Mouse (Mus musculus) E14TG2a.4 (cell line): ENCODE data around the gene Pygm.

ENCODE experiments used
- CTCF ChIP-seq: conservative IDR thresholded peaks from 2 replicates; pipeline ENCODE4 v1.5.1; 2014; ENCODE audit warnings: low read length
- NANOG ChIP-seq: IDR thresholded peaks from 2 replicates; pipeline ENCODE4 v1.6.1; 2014; ENCODE audit warnings: borderline replicate concordance, low read length, mixed read lengths
- POU5F1 ChIP-seq: IDR thresholded peaks from 2 replicates; pipeline ENCODE4 v1.6.1; 2014; ENCODE audit warnings: low read length, borderline replicate concordance

DNA sequence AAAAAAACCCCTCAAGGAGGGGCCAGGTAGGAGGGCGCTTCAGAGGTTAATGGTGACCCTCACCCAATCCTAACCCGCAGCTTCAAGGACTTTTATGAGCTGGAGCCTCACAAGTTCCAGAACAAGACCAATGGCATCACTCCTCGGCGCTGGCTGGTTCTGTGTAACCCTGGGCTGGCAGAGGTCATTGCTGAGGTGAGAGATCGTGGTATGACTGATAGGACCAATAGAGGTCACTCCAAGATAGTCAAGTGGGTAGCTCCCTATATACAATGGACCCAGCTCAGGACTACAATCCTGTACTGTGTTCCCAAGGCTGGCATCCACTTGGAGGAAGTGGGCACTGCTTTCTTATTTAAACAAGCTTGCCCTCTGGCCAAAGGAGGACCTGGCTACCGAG is 6.1 kb downstream of the Pygm start:
- TF ChIP-seq POU5F1 = no peak
- TF ChIP-seq CTCF = no peak
- TF ChIP-seq NANOG = no peak
